In the genomic region with DNA sequence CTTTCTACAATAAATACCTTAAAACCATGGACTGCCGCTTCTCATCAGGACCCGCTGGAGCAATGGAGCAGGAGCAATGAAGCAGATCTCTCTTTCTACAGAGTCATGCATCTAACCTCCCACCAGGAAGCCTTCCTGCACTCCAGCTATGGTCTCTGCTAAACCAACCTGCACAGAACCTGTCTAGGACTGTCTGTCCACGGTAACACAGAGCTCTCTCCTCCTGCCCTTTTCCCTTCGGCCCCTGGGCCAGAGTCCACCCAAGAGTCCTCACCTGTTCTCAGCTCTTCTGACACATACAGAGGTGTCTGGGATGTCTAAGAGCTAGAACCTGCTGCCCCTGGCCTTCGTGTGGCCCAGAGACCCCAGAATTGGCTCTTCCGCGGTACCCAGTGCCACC, we compare ENCODE assay signal across 24 mouse cellular contexts. TPM values are rescaled to one million over a fixed set of nuclear protein-coding genes. Genes with fewer than 3 reads are reported as not detected.
DNase-seq lines count a peak whose midpoint lies in the region; ATAC-seq and TF ChIP-seq lines count a peak whose summit lies in the region.
"Had no signal": no experiment of that assay in that cellular context is flagged by ENCODE, and none has a peak within 500 bp of the region (broad histone marks: within the 10 kb centered on the region; RNA-seq: fewer than 3 reads in every experiment).

No protein-coding gene starts in this region.

- no peak for TF ChIP-seq EP300 in heart, adult 2 months (IDR thresholded peaks at IDR 0.05; ENCODE audit: insufficient read depth, low read depth, low read length)

- no peaks in the 10 kb centered on the region for H3K4me1 ChIP-seq in heart, adult 2 months (ENCODE audit: control insufficient read depth, insufficient read depth, low read length)
- no peaks in the 10 kb centered on the region for H3K4me1 ChIP-seq in kidney, adult 2 months (ENCODE audit: control insufficient read depth, insufficient read depth, low read length)
- no peaks in the 10 kb centered on the region for H3K4me1 ChIP-seq in kidney, embryonic 16.5 days (ENCODE audit: insufficient read depth, low read length)
- no peaks in the 10 kb centered on the region for H3K4me1 ChIP-seq in midbrain, embryonic 16.5 days (ENCODE audit: control insufficient read depth, insufficient read depth, low read length)
- H3K4me1 ChIP-seq: forebrain, embryonic 10.5 days; forebrain, embryonic 13.5 days; heart, embryonic 12.5 days; heart, embryonic 15.5 days; hindbrain, embryonic 10.5 days; hindbrain, embryonic 13.5 days had no signal

- H3K36me3 ChIP-seq in heart, adult 2 months (ENCODE audit: control insufficient read depth, insufficient read depth, low read length), result no peaks in the 10 kb centered on the region
- H3K36me3 ChIP-seq in kidney, adult 2 months (ENCODE audit: control insufficient read depth, insufficient read depth, low read length), result no peaks in the 10 kb centered on the region
- no peaks in the 10 kb centered on the region for H3K36me3 ChIP-seq in kidney, embryonic 16.5 days (ENCODE audit: insufficient read depth, low read length)
- no peaks in the 10 kb centered on the region for H3K36me3 ChIP-seq in midbrain, embryonic 16.5 days (ENCODE audit: control insufficient read depth, insufficient read depth, low read length)
- H3K36me3 ChIP-seq: forebrain, embryonic 10.5 days; heart, embryonic 12.5 days; heart, embryonic 15.5 days; hindbrain, embryonic 10.5 days; hindbrain, embryonic 13.5 days had no signal

- WGBS in heart, adult 2 months, result 89% methylated on average over 7 of the region's 7 CpGs
- WGBS in kidney, adult 2 months, result 61% methylated on average over 7 of the region's 7 CpGs
- WGBS in kidney, embryonic 16.5 days, result 81% methylated on average over 7 of the region's 7 CpGs
- WGBS in midbrain, embryonic 16.5 days, result 84% methylated on average over 7 of the region's 7 CpGs

- H3K27me3 ChIP-seq in heart, adult 2 months (ENCODE audit: control insufficient read depth, insufficient read depth, low read length), result no peaks in the 10 kb centered on the region
- no peaks in the 10 kb centered on the region for H3K27me3 ChIP-seq in kidney, adult 2 months (replicated peaks; ENCODE audit: control insufficient read depth, insufficient read depth, low read length)
- no peaks in the 10 kb centered on the region for H3K27me3 ChIP-seq in kidney, embryonic 16.5 days (ENCODE audit: insufficient read depth, low read length)
- no peaks in the 10 kb centered on the region for H3K27me3 ChIP-seq in midbrain, embryonic 16.5 days (ENCODE audit: control insufficient read depth, insufficient read depth, low read depth, low read length)
- H3K27me3 ChIP-seq: forebrain, embryonic 13.5 days; heart, embryonic 12.5 days; heart, embryonic 15.5 days; hindbrain, embryonic 13.5 days had no signal

- no peak overlapping the region for H3K9ac ChIP-seq in heart, adult 2 months (ENCODE audit: low read depth, low read length)
- no peak overlapping the region for H3K9ac ChIP-seq in kidney, embryonic 16.5 days (replicated peaks; ENCODE audit: low read length)
- H3K9ac ChIP-seq in midbrain, embryonic 16.5 days (ENCODE audit: low read depth, low read length), result no peak overlapping the region
- H3K9ac ChIP-seq: forebrain, embryonic 13.5 days; heart, embryonic 12.5 days; heart, embryonic 15.5 days; hindbrain, embryonic 13.5 days had no signal

- no peak for TF ChIP-seq POLR2A in heart, adult 2 months (IDR thresholded peaks at IDR 0.05; ENCODE audit: insufficient read depth, low read depth, low read length)
- TF ChIP-seq POLR2A in kidney, adult 2 months (IDR thresholded peaks at IDR 0.05; ENCODE audit: low read depth, low read length), result no peak

- ATAC-seq in kidney, embryonic 16.5 days (ENCODE audit: low FRiP score, low TSS enrichment), result peak; percentile 75
- ATAC-seq in midbrain, embryonic 16.5 days, result no peak
- ATAC-seq: activated CD4-positive, CD25-positive, alpha-beta regulatory T cell, adult 4 months; forebrain, embryonic 13.5 days; forebrain, embryonic 16.5 days; hindbrain, embryonic 16.5 days had no signal

- no peaks in the 10 kb centered on the region; the same call in 1 of the 2 replicates for H3K9me3 ChIP-seq in kidney, embryonic 16.5 days (ENCODE audit: low read length)
- H3K9me3 ChIP-seq in midbrain, embryonic 16.5 days (replicated peaks; ENCODE audit: control insufficient read depth, low read length, poor library complexity, severe bottlenecking), result no peaks in the 10 kb centered on the region; the same call in 1 of the 2 replicates
- H3K9me3 ChIP-seq: heart, embryonic 15.5 days had no signal

- DNase-seq in heart, adult 11 months, result peak; percentile 59
- DNase-seq in heart, adult 2 months, result no peak
- DNase-seq in kidney, adult 2 months, result peak; percentile 71
- no peak for DNase-seq in kidney, postnatal 25 days
- DNase-seq: adrenal gland, adult 8-10 months; adrenal gland, postnatal 25 days; cerebellum, adult 11-12 months; cerebellum, adult 8-10 months; cerebellum, postnatal 14 days; gastrocnemius, postnatal 10 days; gastrocnemius, postnatal 36 days; heart, postnatal 10 days; heart, postnatal 36 days had no signal

- intact Hi-C loops in heart, adult 2 months (cut with DNase I), result no loop called here

- no peaks in the 10 kb centered on the region for H3K79me2 ChIP-seq in heart, adult 2 months (replicated peaks; ENCODE audit: control insufficient read depth, insufficient read depth, low read length)

- H3K27ac ChIP-seq in heart, adult 2 months, result no peak overlapping the region
- no peak overlapping the region for H3K27ac ChIP-seq in kidney, adult 2 months (ENCODE audit: insufficient read depth, low read depth, low read length)
- H3K27ac ChIP-seq in kidney, embryonic 16.5 days (ENCODE audit: low read length), result no peak overlapping the region
- no peak overlapping the region for H3K27ac ChIP-seq in midbrain, embryonic 16.5 days (ENCODE audit: low read length)
- H3K27ac ChIP-seq: forebrain, embryonic 10.5 days; forebrain, embryonic 13.5 days; heart, embryonic 15.5 days; hindbrain, embryonic 10.5 days; hindbrain, embryonic 13.5 days had no signal

- no peak overlapping the region for H3K4me2 ChIP-seq in kidney, embryonic 16.5 days (replicated peaks; ENCODE audit: low read depth, low read length)
- no peak overlapping the region for H3K4me2 ChIP-seq in midbrain, embryonic 16.5 days (ENCODE audit: low read length)
- H3K4me2 ChIP-seq: forebrain, embryonic 13.5 days; heart, embryonic 12.5 days; heart, embryonic 15.5 days; hindbrain, embryonic 13.5 days had no signal

- TF ChIP-seq CTCF in heart, adult 2 months (IDR thresholded peaks at IDR 0.05), result no peak
- TF ChIP-seq CTCF in kidney, adult 2 months (conservative IDR thresholded peaks at IDR 0.05; ENCODE audit: insufficient read depth, insufficient read length, low read depth, low read length), result no peak

- no peak overlapping the region for H3K4me3 ChIP-seq in heart, adult 2 months
- H3K4me3 ChIP-seq in kidney, adult 2 months (ENCODE audit: insufficient read depth, low read depth, low read length), result no peak overlapping the region
- H3K4me3 ChIP-seq in kidney, embryonic 16.5 days (ENCODE audit: low read length), result no peak overlapping the region
- H3K4me3 ChIP-seq in midbrain, embryonic 16.5 days (ENCODE audit: low read depth, low read length), result no peak overlapping the region
- H3K4me3 ChIP-seq: forebrain, embryonic 10.5 days; forebrain, embryonic 13.5 days; heart, embryonic 12.5 days; heart, embryonic 15.5 days; hindbrain, embryonic 10.5 days; hindbrain, embryonic 13.5 days had no signal

RNA-seq across cellular contexts. Expression of gene Prim2, which starts 11.3 kb away (rescaled TPM):
- total RNA-seq in heart, adult 2 months (2021), result 1 to 10 TPM; 2.3 TPM
- 1.1 and 2.8 TPM in 2 replicates for polyA plus RNA-seq in heart, adult 2 months (2012; rRNA removed)
- 2.9 and 3.0 TPM in 2 replicates for polyA plus RNA-seq in kidney, adult 2 months (2012; rRNA removed)
- 35.8 and 36.3 TPM in 2 replicates for polyA plus RNA-seq in kidney, embryonic 16.5 days (2015; fragmentation: Nextera tagmentation; extraction: Ambion mirVana)
- polyA plus RNA-seq in midbrain, embryonic 16.5 days (2015; fragmentation: Nextera tagmentation; extraction: Ambion mirVana), result 21.4 and 22.9 TPM in 2 replicates

RNA-seq across cellular contexts. Expression of gene Rab23, which starts 38.8 kb away (rescaled TPM):
- total RNA-seq in heart, adult 2 months (2021), result 10 to 100 TPM in 1 of 2 experiments, 1 to 10 TPM in 1; 8.1 to 10.6 TPM
- 5.3 and 8.2 TPM in 2 replicates for polyA plus RNA-seq in heart, adult 2 months (2012; rRNA removed)
- 7.3 and 7.5 TPM in 2 replicates for polyA plus RNA-seq in kidney, adult 2 months (2012; rRNA removed)
- polyA plus RNA-seq in kidney, embryonic 16.5 days (2015; fragmentation: Nextera tagmentation; extraction: Ambion mirVana), result 26.8 and 27.5 TPM in 2 replicates
- polyA plus RNA-seq in midbrain, embryonic 16.5 days (2015; fragmentation: Nextera tagmentation; extraction: Ambion mirVana), result 33.3 and 35.9 TPM in 2 replicates

Comparison
In these comparisons a context has a peak if more than half of its experiments do, and no peak if none do; other contexts are left out.
1. DNase-seq: peak in heart, adult 11 months (single experiment) and kidney, adult 2 months (single experiment); none in heart, adult 2 months (0 of 2) and kidney, postnatal 25 days (0 of 2).